Mouse (Mus musculus): ENCODE measurements around the gene Pdcd1lg2. TPM values are rescaled to one million over a fixed set of nuclear protein-coding genes. Genes with fewer than 3 reads are reported as not detected.

The Pdcd1lg2 gene
- polyA plus RNA-seq, 1 experiment from 2014 or later, result 0.26 TPM

DNA sequence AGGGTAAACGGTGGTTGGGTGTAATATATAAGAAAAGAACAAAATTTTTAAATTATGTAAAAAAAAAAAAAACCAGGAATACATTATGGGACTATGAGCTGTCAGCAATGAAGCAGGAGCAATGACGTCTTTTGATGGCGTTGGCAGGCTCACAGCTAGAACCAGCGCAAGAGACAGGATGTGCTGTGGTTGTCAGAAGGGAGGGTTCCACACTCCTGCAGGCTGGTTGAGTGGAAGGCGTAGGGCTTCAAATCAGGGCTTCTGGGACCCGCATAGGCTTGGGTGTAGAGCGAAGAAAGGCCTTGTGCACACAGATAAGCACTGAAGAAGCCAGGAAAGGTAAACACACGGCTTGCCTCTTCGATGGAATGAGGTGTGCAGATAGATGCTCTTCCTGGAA, 56.1 kb downstream of the Pdcd1lg2 start:
- no peak for TF ChIP-seq CTCF (IDR thresholded peaks at IDR 0.05)
- DNase-seq (ENCODE audit: low read depth, low spot score) (no peak), ATAC-seq (no peak)
- no peaks in the 10 kb centered on the region for H3K27me3 ChIP-seq
- CTCF ChIA-PET, result interaction anchor here (1.3 kb wide), 1 partner anchor 16 kb away, joined by 3 read pairs; no protein-coding TSS in a partner anchor
- in situ Hi-C loops (cut with MboI; ENCODE audit: low pct_unique_long_range_greater_than_20kb), result no loop called here
- POLR2A ChIA-PET, result no interaction called here

DNA sequence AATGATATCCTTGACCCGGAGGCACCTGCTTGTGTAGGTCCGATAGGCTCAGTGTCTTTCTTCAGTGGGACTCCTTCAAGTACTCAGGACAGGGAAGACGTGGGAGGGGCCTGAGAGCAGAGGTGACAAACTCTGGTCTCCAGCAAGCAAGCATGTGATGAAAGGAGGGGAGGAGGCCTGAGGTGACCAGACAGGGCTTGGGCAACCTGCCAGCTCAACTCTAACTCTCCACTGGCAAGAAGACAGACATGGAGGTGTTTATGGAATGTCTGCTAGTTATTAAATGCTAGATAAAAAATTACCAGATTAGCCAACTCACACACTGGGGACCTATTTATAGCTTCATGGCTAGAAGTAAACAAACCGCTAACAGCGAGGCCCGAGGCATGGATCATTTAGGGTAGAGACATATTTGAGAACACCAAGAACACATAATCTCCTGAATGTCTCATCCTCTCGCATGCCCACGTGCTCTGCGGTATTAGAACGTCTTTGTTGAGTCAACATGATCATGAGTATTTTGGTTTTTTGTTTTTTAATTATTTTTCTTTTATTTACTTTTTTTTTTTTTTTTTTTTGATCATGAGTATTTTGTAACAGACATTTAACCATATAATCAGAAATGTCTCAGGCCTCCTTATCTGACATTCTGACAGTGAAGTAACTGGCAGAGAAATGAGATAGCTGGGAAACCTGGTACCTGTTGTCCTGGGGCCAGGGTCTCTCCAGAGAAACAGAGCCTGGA, 58.4 kb downstream of the Pdcd1lg2 start:
- H3K27me3 ChIP-seq, result no peaks in the 10 kb centered on the region
- TF ChIP-seq CTCF (IDR thresholded peaks at IDR 0.05), result no peak
- DNase-seq (ENCODE audit: low read depth, low spot score) (peak; percentile 98), ATAC-seq (peak; percentile 76)
- CTCF ChIA-PET, result interaction anchor here (1.0 to 1.8 kb wide), 4 partner anchors 10 to 101 kb away, joined by 3 to 9 read pairs (median 4); no protein-coding TSS in a partner anchor
- POLR2A ChIA-PET, result interaction anchor here (0.7 to 1.0 kb wide), 6 partner anchors 14 to 383 kb away, joined by 3 to 10 read pairs (median 4); no protein-coding TSS in a partner anchor
- in situ Hi-C loops (cut with MboI; ENCODE audit: low pct_unique_long_range_greater_than_20kb), result no loop called here

DNA sequence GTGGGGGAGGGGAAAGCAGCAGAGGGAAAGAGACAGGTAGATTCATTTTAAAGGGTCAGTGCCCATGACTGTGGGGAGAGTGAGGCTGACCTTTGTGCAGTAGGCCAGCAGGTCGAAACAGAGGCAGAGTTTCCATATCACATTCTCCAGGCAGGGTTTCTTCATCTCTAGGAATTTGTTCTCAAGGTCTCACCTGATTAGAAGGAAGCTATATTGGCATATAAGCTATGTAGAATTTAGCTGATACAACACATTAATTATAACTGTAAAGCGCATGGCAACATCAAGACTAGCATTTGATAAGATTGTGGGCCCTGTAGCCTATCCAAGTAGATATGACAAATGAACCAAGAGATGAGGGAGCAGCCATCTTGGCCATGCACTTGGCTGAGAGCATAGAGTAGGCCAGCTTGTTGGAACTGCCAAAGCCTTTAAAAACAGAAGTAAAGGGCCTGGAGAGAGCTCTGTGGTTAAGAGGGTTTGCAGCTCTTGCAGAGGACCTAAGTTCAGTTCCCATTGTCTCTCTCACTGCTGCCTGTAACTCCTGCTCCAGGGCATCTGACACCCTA, 59.1 kb downstream of the Pdcd1lg2 start:
- CTCF ChIA-PET, result interaction anchor here (1.1 to 1.8 kb wide), 2 partner anchors 31 to 101 kb away, joined by 3 to 9 read pairs; no protein-coding TSS in a partner anchor
- TF ChIP-seq CTCF (IDR thresholded peaks at IDR 0.05), result no peak
- in situ Hi-C loops (cut with MboI; ENCODE audit: low pct_unique_long_range_greater_than_20kb), result no loop called here
- ATAC-seq (no peak), DNase-seq (ENCODE audit: low read depth, low spot score) (no peak)
- POLR2A ChIA-PET, result interaction anchor here (0.7 to 1.0 kb wide), 5 partner anchors 13 to 382 kb away, joined by 3 to 10 read pairs (median 3); no protein-coding TSS in a partner anchor
- no peaks in the 10 kb centered on the region for H3K27me3 ChIP-seq

DNA sequence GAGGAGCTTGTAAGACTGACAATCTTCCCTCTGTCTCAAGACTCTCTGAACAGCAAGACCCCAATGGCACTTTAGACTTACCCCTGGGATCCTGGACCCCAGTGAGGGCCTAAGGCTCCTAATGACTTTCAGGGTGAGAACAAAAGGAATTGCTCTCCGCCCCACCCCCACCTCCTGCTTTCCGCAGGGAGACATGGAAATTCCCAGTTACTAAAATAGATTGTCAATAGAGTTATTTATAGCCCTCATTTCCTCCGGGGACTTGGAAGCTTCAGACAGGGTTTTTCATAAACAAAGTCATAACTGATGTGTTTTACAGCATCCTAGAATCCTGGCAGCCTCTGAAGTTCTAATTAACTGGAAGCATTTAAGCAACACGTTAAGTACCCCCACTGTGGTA, 59.9 kb downstream of the Pdcd1lg2 start:
- TF ChIP-seq CTCF (IDR thresholded peaks at IDR 0.05), result no peak
- no peaks in the 10 kb centered on the region for H3K27me3 ChIP-seq
- ChIA-PET POLR2A (interaction anchor here (0.6 kb wide), 1 partner anchor 71 kb away, joined by 3 read pairs; no protein-coding TSS in a partner anchor), CTCF (interaction anchor here (0.9 to 1.1 kb wide), 2 partner anchors 18 to 31 kb away, joined by 3 to 4 read pairs; no protein-coding TSS in a partner anchor)
- in situ Hi-C loops (cut with MboI; ENCODE audit: low pct_unique_long_range_greater_than_20kb), result no loop called here
- ATAC-seq (no peak), DNase-seq (ENCODE audit: low read depth, low spot score) (peak; percentile 66)

DNA sequence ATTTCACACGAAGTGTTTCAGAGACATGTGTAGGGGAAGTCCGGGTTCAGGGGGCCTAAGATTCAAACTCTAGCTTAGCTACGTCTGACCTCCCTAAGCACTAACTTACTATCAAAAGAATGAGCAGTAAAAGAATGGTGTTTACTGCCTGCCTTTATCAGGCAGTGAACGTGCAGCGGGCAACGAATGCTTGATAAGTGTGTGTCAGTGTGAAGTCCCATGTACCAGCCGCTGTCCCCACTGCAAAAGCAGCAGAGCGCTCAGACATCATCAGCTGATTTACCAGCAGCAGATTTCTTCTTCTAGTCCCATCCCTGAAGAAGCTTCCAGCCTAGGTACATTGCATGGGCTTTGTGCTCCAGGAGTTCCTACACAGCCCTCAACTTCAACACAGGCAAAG, 61.7 kb downstream of the Pdcd1lg2 start:
- ATAC-seq (no peak), DNase-seq (ENCODE audit: low read depth, low spot score) (no peak)
- CTCF ChIA-PET, result no interaction called here
- no peaks in the 10 kb centered on the region for H3K27me3 ChIP-seq
- POLR2A ChIA-PET, result interaction anchor here (1.0 kb wide), 1 partner anchor 25 kb away, joined by 3 read pairs; no protein-coding TSS in a partner anchor
- in situ Hi-C loops (cut with MboI; ENCODE audit: low pct_unique_long_range_greater_than_20kb), result no loop called here
- TF ChIP-seq CTCF (IDR thresholded peaks at IDR 0.05), result no peak

DNA sequence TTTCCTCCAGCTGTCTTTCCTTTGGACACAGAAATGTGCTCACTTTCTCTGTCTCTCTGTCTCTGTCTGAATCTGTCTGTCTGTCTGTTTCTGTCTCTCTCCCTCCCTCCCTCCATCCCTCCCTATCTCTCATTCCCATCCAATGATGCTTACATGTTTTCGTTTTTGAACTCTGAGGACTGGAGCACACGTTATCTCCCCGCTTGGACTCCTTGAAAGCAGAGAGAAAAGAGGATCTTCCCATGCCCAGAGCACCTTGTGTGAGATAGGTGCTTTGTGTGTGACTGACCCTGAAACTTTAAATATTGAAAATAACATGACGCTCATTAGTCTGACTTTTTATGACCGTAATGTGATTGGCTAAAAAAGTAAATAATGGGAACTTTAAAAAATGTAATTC, 62.2 kb downstream of the Pdcd1lg2 start:
- ATAC-seq, result no peak
- no peak for TF ChIP-seq CTCF (IDR thresholded peaks at IDR 0.05)
- in situ Hi-C loops (cut with MboI; ENCODE audit: low pct_unique_long_range_greater_than_20kb), result no loop called here
- POLR2A ChIA-PET, result interaction anchor here (1.0 kb wide), 1 partner anchor 24 kb away, joined by 3 read pairs; no protein-coding TSS in a partner anchor
- no peaks in the 10 kb centered on the region for H3K27me3 ChIP-seq
- CTCF ChIA-PET, result no interaction called here
- no peak for DNase-seq (ENCODE audit: low read depth, low spot score)

DNA sequence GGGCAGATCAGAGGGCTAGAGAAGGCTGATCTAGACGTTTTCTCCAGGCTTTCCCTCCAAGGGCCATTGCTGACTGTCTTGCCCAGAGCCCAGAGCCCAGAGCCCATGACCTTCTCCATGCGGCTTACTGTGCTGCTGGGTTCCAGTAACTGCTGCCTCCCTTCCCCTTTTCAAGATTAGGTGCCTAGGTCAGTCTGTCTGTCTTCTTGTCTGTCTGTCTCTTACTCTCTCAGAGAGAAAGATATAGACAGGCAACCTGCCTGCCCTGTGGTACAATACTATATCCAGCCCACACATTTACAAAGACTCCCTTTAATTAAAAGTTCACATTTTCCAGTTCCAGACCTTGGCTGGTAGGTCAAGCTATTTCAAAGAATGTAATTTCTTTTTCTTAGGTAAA, 64.1 kb downstream of the Pdcd1lg2 start:
- no peak for ATAC-seq

DNA sequence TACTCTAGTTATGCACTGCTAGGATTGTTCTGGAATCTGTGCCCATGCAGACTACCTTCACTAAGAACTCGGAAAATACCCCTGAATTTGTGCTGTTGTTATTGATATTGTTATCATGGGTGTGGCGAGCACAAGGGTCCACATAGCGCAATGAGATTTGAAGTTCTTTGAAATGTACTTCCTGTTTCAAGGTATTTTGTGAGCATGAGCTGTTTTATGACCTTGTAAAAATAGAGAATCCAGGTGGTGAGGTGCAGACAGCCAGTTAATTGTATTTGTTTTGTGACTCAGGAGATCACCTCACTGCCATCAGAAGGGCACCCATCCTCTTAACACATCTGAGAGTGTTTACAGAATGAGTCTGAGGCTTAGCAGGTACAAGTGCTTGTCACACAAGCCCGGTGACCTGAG, 64.5 kb downstream of the Pdcd1lg2 start:
- in situ Hi-C loops (cut with MboI; ENCODE audit: low pct_unique_long_range_greater_than_20kb), result no loop called here
- TF ChIP-seq CTCF (IDR thresholded peaks at IDR 0.05), result no peak
- no peak for DNase-seq (ENCODE audit: low read depth, low spot score)

More for the DNA sequence above, 64.1 kb downstream of the Pdcd1lg2 start:
- ChIA-PET POLR2A (no interaction called here), CTCF (no interaction called here)
- TF ChIP-seq CTCF (IDR thresholded peaks at IDR 0.05), result no peak
- H3K27me3 ChIP-seq, result no peaks in the 10 kb centered on the region
- in situ Hi-C loops (cut with MboI; ENCODE audit: low pct_unique_long_range_greater_than_20kb), result no loop called here
- no peak for DNase-seq (ENCODE audit: low read depth, low spot score)

DNA sequence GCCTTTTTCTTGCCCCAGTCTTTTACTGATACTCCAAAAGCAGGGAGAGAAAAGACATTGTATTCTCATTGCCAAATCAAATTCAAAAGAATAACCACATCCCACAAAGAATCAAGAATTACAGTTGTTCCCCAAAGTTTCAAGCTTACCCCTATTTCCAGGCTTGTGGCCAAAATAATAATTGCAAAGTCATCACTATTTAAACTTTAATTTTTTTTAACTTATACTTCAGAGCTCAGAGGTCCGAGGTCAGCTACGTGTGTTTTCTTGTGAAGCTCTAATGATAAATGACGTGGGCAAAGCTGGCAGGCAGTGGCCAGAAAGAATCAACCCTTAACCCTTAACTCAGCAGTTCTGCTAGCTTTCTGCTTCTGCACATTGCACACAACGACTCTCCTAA, 67.9 kb downstream of the Pdcd1lg2 start:
- DNase-seq (ENCODE audit: low read depth, low spot score), result no peak
- no peak for TF ChIP-seq CTCF (IDR thresholded peaks at IDR 0.05)
- POLR2A ChIA-PET, result no interaction called here
- H3K27me3 ChIP-seq, result no peaks in the 10 kb centered on the region
- CTCF ChIA-PET, result interaction anchor here (1.1 to 2.7 kb wide), 2 partner anchors 10 to 123 kb away, joined by 4 to 7 read pairs; no protein-coding TSS in a partner anchor
- no peak for ATAC-seq
- in situ Hi-C loops (cut with MboI; ENCODE audit: low pct_unique_long_range_greater_than_20kb), result no loop called here

More for the DNA sequence above, 64.5 kb downstream of the Pdcd1lg2 start:
- POLR2A ChIA-PET, result no interaction called here
- no peaks in the 10 kb centered on the region for H3K27me3 ChIP-seq
- CTCF ChIA-PET, result no interaction called here
- no peak for ATAC-seq

DNA sequence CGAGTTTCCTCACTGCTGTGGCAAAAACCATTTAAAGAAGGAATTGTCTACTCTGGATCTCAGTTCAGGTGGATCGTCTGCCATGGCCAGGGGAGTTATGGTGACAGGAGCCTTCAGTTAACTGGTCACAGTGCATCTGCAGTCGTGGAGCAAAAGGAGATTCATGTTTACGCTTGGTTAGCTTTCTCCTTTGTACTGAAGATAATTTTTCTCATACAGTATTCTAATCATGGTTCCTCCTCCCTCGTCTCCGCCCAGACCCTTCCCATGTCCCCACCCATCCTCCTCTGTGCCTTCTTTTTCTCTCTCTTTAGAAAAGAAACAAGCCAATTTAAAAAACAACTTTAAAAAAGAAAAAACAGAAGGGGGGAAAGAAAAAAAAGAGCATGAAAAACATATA, 70.9 kb downstream of the Pdcd1lg2 start:
- POLR2A ChIA-PET, result no interaction called here
- ATAC-seq (no peak), DNase-seq (ENCODE audit: low read depth, low spot score) (no peak)
- CTCF ChIA-PET, result interaction anchor here (0.9 kb wide), 1 partner anchor 19 kb away, joined by 4 read pairs; no protein-coding TSS in a partner anchor
- TF ChIP-seq CTCF (IDR thresholded peaks at IDR 0.05), result no peak
- in situ Hi-C loops (cut with MboI; ENCODE audit: low pct_unique_long_range_greater_than_20kb), result no loop called here
- H3K27me3 ChIP-seq, result no peaks in the 10 kb centered on the region

DNA sequence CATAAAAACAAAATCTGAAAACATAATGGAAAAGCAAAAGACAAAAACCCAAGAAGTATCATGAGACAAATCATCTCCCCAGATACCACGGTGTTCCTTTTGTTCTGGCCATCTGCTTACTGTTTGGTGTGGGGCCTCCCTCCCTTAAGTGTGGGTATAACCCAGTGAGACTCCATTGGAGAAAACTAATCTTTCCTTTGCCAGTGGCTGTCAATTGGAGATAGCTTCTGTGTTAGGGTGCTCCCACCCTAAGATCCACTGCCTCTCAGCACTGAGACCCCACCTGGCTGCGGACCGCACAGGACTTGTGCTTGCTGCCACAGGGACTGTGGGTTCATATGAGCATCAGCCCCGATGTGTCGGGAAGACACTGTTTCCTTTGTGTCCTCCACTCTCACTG, 71.4 kb downstream of the Pdcd1lg2 start:
- CTCF ChIA-PET, result no interaction called here
- no peaks in the 10 kb centered on the region for H3K27me3 ChIP-seq
- no peak for TF ChIP-seq CTCF (IDR thresholded peaks at IDR 0.05)
- in situ Hi-C loops (cut with MboI; ENCODE audit: low pct_unique_long_range_greater_than_20kb), result no loop called here
- DNase-seq (ENCODE audit: low read depth, low spot score) (no peak), ATAC-seq (no peak)
- POLR2A ChIA-PET, result interaction anchor here (1.0 kb wide), 1 partner anchor 12 kb away, joined by 10 read pairs; no protein-coding TSS in a partner anchor

Measured in Patski (cell line).